Mouse (Mus musculus) neural tube, embryonic 11.5 days (tissue): ENCODE data around the gene Ccdc142. TPM values are rescaled to one million over a fixed set of nuclear protein-coding genes. Genes with fewer than 3 reads are reported as not detected.
A peak's percentile ranks its signal among the peaks of the same experiment; 100 is the strongest.

Source experiments
- ATAC-seq: fragments of 200-750 bp; cut with Nextera tagmentation; 2 replicates; pipeline ENCODE4 v1.8.0; 2017; ENCODE audit warnings: moderate number of reproducible peaks, mild to moderate bottlenecking, moderate TSS enrichment, moderate library complexity; ENCODE audit not compliant: insufficient read depth, low FRiP score, low TSS enrichment
- DNase-seq: peaks from one replicate; pipeline ENCODE4 v3.0.0-alpha.2; 2015; ENCODE audit warnings: low spot score
- H3K27ac ChIP-seq: fragments of 300-500 bp; sonication (generic); 2 replicates; pipeline ENCODE4 v1.5.1; 2014; ENCODE audit warnings: low read depth, mild to moderate bottlenecking, low read length
- H3K27me3 ChIP-seq: fragments of 300-500 bp; sonication (generic); 2 replicates; pipeline ENCODE4 v1.6.1; 2014; ENCODE audit warnings: mild to moderate bottlenecking, low read length, mixed read lengths; ENCODE audit not compliant: control insufficient read depth, insufficient read depth
- H3K36me3 ChIP-seq: fragments of 300-500 bp; sonication (generic); 2 replicates; pipeline ENCODE4 v1.6.1; 2014; ENCODE audit warnings: mild to moderate bottlenecking, low read length, moderate library complexity, mixed read lengths; ENCODE audit not compliant: control insufficient read depth, insufficient read depth
- H3K4me1 ChIP-seq: fragments of 300-500 bp; sonication (generic); 2 replicates; pipeline ENCODE4 v1.6.1; 2014; ENCODE audit warnings: low read length, mixed read lengths; ENCODE audit not compliant: control insufficient read depth, insufficient read depth
- H3K4me2 ChIP-seq: fragments of 300-500 bp; sonication (generic); 2 replicates; pipeline ENCODE4 v1.6.1; 2014; ENCODE audit warnings: low read depth, mild to moderate bottlenecking, moderate library complexity
- H3K4me3 ChIP-seq: fragments of 300-500 bp; sonication (generic); 2 replicates; pipeline ENCODE4 v1.5.1; 2014; ENCODE audit warnings: low read depth, low read length
- H3K9ac ChIP-seq: fragments of 300-500 bp; sonication (generic); 2 replicates; pipeline ENCODE4 v1.6.1; 2014; ENCODE audit warnings: mild to moderate bottlenecking, low read length
- H3K9me3 ChIP-seq: fragments of 300-500 bp; sonication (generic); 2 replicates; pipeline ENCODE4 v1.6.1; 2016; ENCODE audit warnings: low read length; ENCODE audit not compliant: control insufficient read depth
- WGBS: fragments of 180-500 bp; shearing (Covaris S2); extraction: QIAGEN DNeasy Blood & Tissue Kit; methylation state at CpG from one replicate; pipeline ENCODE4 v1.1.7; 2014; 5-methylcytosine and 5-hydroxymethylcytosine counted together
- microRNA counts: library from miRNA; unstranded; fragments of <30 nt; microRNA quantifications from one replicate; lab custom pipeline; 2015
- microRNA-seq: library from miRNA; unstranded; fragments of <30 nt; microRNA quantifications from one replicate; pipeline ENCODE4, GENCODE M21; 2016
- polyA plus RNA-seq: library from polyadenylated mRNA; unstranded; fragments of >200 nt; fragmentation: Nextera tagmentation; extraction: Ambion mirVana; gene quantifications from 2 replicates; pipeline ENCODE4 v1.2.1, GENCODE M21; 2014

Ccdc142 gene
- polyA plus RNA-seq, 1 experiment from 2014 or later: 3.3 TPM

DNA sequence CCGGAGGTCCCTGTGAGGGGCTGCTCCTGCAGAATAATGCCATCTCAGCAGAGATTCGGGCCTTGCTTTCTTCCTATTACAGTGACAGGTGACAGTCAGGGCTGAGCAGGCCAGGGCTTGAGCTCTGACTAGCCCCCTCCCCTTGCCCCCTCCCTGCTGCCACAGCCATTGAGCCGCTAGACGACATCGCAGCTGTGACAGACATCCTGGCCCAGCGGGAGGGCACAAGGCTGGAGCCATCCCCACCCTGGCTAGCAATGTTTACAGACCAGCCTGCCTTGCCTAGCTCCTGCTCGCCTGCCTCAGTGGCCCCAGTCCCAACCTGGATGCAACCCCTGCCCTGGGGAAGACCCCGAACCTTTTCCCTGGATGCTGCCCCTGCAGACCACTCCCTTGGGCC lies 50.3 kb downstream of the Ccdc142 start:
- H3K9me3 ChIP-seq: no peaks in the 10 kb centered on the region
- H3K4me2 ChIP-seq: no peak overlapping the region
- H3K36me3 ChIP-seq: peaks cover 12% of the 10 kb centered on the region
- H3K27ac ChIP-seq: no peak overlapping the region
- DNase-seq: no peak
- H3K4me3 ChIP-seq: no peak overlapping the region
- no peaks in the 10 kb centered on the region for H3K27me3 ChIP-seq
- WGBS: 28% methylated on average over 8 of the region's 8 CpGs
- no peak for ATAC-seq
- H3K9ac ChIP-seq: no peak overlapping the region
- 0 out of 2 replicates have a peak, but pooled peaks cover 4% of the 10 kb centered on the region for H3K4me1 ChIP-seq

DNA sequence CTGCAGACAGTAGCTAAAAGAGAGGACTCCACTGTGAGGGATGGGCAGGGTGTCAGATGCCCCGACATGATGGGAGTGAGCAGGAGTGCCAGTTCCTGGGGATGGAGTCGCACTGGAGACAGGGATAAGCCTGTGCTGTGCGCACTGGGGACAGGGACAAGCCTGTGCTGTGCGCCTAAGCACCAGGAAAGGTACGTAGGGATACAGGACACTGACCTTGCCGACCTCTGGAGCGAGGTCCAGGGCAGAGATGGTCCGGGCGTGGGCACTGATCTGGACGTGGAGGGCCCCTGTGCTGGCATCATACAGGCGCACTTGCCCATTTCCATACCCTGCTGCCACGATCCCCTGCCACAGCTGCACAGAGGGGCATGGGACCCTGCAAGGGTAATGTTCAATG lies 51.6 kb downstream of the Ccdc142 start:
- peaks cover 7% of the 10 kb centered on the region for H3K36me3 ChIP-seq
- no peak overlapping the region for H3K4me3 ChIP-seq
- no peaks in the 10 kb centered on the region for H3K27me3 ChIP-seq
- DNase-seq (no peak), ATAC-seq (no peak)
- WGBS: 84% methylated on average over 12 of the region's 12 CpGs
- no peak overlapping the region for H3K27ac ChIP-seq
- no peak overlapping the region for H3K9ac ChIP-seq
- no peak overlapping the region for H3K4me2 ChIP-seq
- H3K4me1 ChIP-seq: 0 out of 2 replicates have a peak, but pooled peaks cover 4% of the 10 kb centered on the region
- no peaks in the 10 kb centered on the region for H3K9me3 ChIP-seq

DNA sequence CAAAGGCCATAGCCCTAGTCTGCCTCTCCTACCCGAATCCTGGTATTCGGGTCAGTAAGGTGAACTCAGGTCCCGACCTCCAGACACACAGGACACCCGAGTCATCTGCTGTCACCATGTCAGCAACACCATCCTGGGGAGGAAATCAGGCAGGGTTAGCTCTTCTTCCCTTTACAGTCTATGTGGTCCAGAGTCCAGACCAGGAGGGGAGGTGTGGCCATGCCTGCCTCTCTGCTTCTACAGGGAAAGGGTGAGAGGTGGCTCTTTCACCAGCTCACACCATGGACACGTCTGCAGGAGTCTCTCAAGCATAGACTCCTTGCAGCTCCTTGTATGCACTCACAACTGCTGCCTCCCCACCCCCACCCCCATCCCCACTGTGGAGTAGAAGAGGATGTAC lies 52.1 kb downstream of the Ccdc142 start:
- no peak overlapping the region for H3K4me2 ChIP-seq
- no peak overlapping the region for H3K27ac ChIP-seq
- H3K36me3 ChIP-seq: peaks cover 7% of the 10 kb centered on the region
- H3K9ac ChIP-seq: no peak overlapping the region
- DNase-seq (no peak), ATAC-seq (no peak)
- no peak overlapping the region for H3K4me3 ChIP-seq
- 0 out of 2 replicates have a peak, but pooled peaks cover 4% of the 10 kb centered on the region for H3K4me1 ChIP-seq
- 82% methylated on average over 5 of the region's 5 CpGs for WGBS
- no peaks in the 10 kb centered on the region for H3K9me3 ChIP-seq
- H3K27me3 ChIP-seq: no peaks in the 10 kb centered on the region

DNA sequence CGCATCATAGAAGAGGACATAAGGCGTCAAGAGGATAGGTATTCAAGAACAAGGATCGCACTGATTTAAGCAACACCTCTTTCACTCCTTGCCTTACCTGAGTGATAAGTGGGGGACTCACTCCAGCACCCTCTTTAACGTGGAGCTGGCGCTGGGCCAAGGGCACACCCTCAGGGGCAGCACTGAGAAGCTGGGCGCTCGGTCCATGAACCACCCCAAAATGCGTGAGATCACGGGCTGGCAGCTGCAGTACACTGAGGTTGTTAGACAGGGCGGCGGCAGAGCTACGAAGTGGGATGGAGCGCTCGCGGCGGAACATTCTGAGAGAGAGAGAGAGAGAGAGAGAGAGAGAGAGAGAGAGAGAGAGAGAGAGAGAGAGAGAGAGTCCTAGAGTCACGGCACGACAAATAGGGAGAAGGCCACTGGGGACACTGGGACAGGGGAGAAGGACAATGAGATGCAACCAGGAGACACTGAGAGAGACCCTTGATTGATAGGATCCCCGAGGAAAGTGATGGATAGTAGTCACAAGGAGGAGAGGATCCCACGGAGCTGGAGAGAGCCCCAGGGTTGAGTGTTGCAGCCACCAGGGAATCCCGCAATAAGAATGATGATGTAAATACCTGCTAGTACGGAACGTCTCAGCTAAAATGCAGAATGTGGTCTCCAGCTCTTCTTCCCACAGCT lies 54.3 kb downstream of the Ccdc142 start:
- H3K9ac ChIP-seq: peak overlapping the region; percentile 60
- H3K9me3 ChIP-seq: no peaks in the 10 kb centered on the region
- WGBS: 8% methylated on average over 23 of the region's 23 CpGs
- peak overlapping the region; percentile 55 for H3K4me3 ChIP-seq
- H3K27me3 ChIP-seq: peaks cover 7% of the 10 kb centered on the region
- DNase-seq (no peak), ATAC-seq (peak; percentile 42)
- 0 out of 2 replicates have a peak, but pooled peaks cover 4% of the 10 kb centered on the region for H3K4me1 ChIP-seq
- H3K36me3 ChIP-seq: peaks cover 4% of the 10 kb centered on the region; the same call in 1 of the 2 replicates
- 0 out of 2 replicates have a peak overlapping the region, but pooled peaks have one; percentile 28 for H3K27ac ChIP-seq
- H3K4me2 ChIP-seq: peak overlapping the region; percentile 91

DNA sequence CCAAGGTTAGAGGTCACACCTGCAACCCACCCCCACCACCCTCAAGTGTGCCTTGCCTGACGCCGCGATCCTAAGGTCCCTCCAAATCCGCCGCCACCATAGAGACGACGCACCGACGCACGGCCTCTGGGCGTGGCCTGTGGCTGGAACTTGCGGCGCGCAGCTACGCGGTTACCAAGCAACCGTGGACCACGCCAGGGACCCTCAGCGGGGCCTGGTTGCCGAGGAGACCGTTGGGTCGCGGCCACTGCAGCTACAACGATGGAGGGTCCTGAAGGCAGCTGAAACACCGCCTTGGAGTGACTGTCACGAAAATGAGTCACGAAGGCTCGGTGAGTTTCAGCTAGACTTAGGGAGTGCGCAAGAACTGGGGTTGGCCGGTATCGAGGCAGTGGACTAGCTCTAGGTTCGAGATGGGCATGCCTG lies 54.9 kb downstream of the Ccdc142 start, which contains the start of the genes Wdr54 and 1700003E16Rik:
TSS of gene Wdr54 (minus strand) at position 139 of the 426 bp plus-strand sequence.
TSS of gene 1700003E16Rik (plus strand) at position 146 of the 426 bp plus-strand sequence.
- Histone ChIP-seq H3K27ac (0 out of 2 replicates have a peak within 1 kb of the TSS, but pooled peaks have one; percentile 28), H3K4me1 (0 out of 2 replicates have a peak, but pooled peaks cover 4% of the 10 kb centered on the region), H3K9ac (peak within 1 kb of the TSS; percentile 60), H3K4me2 (peak within 1 kb of the TSS; percentile 91), H3K27me3 (peaks cover 13% of the 10 kb centered on the region), H3K4me3 (peak within 1 kb of the TSS; percentile 55), H3K9me3 (no peaks in the 10 kb centered on the region), H3K36me3 (peaks cover 4% of the 10 kb centered on the region; the same call in 1 of the 2 replicates)
- 2% methylated on average over 32 of the region's 32 CpGs for WGBS
- DNase-seq (peak; percentile 93), ATAC-seq (peak; percentile 94)

MicroRNAs encoded within 50 kb of the gene (microRNA counts, 519-probe panel; counts per million panel counts)
- microRNA mmu-miR-3470a+mmu-miR-3470b (lab: Ali Mortazavi, UCI): 171 counts per million, percentile 57 among the panel's probes with 10 or more counts

Small RNA genes within 50 kb of the gene (microRNA-seq; reads per million reads assigned to microRNA genes)
- gene Mir3470a: not detected

Other genes with a start within 250 kb of the Ccdc142 start
- 3.0 and 3.4 TPM in 2 replicates for gene Sema4f, start 161.8 kb upstream of the Ccdc142 start, polyA plus RNA-seq
- gene M1ap, start 154.7 kb upstream of the Ccdc142 start, polyA plus RNA-seq: 0.26 TPM in 1 of 2 replicates, not detected in the other
- 5.6 and 7.1 TPM in 2 replicates for gene Dok1, start 68.1 kb upstream of the Ccdc142 start, polyA plus RNA-seq
- 6.7 and 9.2 TPM in 2 replicates for gene Loxl3, start 67.4 kb upstream of the Ccdc142 start, polyA plus RNA-seq
- 122 TPM in 2 replicates for gene Aup1, start 47.1 kb upstream of the Ccdc142 start, polyA plus RNA-seq
- gene Htra2, start 46.3 kb upstream of the Ccdc142 start, polyA plus RNA-seq: 33.2 and 34.1 TPM in 2 replicates
- gene Dqx1, start 43.8 kb upstream of the Ccdc142 start, polyA plus RNA-seq: 1.4 and 1.6 TPM in 2 replicates
- gene Tlx2, start 31.3 kb upstream of the Ccdc142 start, polyA plus RNA-seq: 21.2 and 30.4 TPM in 2 replicates
- 41.8 and 42.0 TPM in 2 replicates for gene Pcgf1, start 23.7 kb upstream of the Ccdc142 start, polyA plus RNA-seq
- 2.5 and 2.7 TPM in 2 replicates for gene Lbx2, start 15.2 kb upstream of the Ccdc142 start, polyA plus RNA-seq
- gene Gm42688, start within 50 bp of the Ccdc142 start, polyA plus RNA-seq: 2.1 and 2.7 TPM in 2 replicates
- 118 and 123 TPM in 2 replicates for gene Mrpl53, start 7.4 kb downstream of the Ccdc142 start, polyA plus RNA-seq
- gene Mogs, start 13.9 kb downstream of the Ccdc142 start, polyA plus RNA-seq: 30.5 and 31.9 TPM in 2 replicates
- gene Wbp1, start 20.0 kb downstream of the Ccdc142 start, polyA plus RNA-seq: 169 and 177 TPM in 2 replicates
- gene Ino80b, start 23.8 kb downstream of the Ccdc142 start, polyA plus RNA-seq: 19.8 and 23.4 TPM in 2 replicates
- gene Rtkn, start 33.9 kb downstream of the Ccdc142 start, polyA plus RNA-seq: 20.6 and 22.1 TPM in 2 replicates
- gene Wdr54, start 54.8 kb downstream of the Ccdc142 start, polyA plus RNA-seq: 12.2 and 14.5 TPM in 2 replicates
- gene 1700003E16Rik, start 54.8 kb downstream of the Ccdc142 start, polyA plus RNA-seq: 1.4 and 1.5 TPM in 2 replicates
- gene Dctn1, start 64.3 kb downstream of the Ccdc142 start, polyA plus RNA-seq: 114 and 125 TPM in 2 replicates
- 0.28 and 0.77 TPM in 2 replicates for gene Slc4a5, start 118.2 kb downstream of the Ccdc142 start, polyA plus RNA-seq
- 43.1 and 45.7 TPM in 2 replicates for gene Mthfd2, start 224.3 kb downstream of the Ccdc142 start, polyA plus RNA-seq
- gene Mob1a, start 224.4 kb downstream of the Ccdc142 start, polyA plus RNA-seq: 69.5 and 72.3 TPM in 2 replicates
- gene Bola3, start 247.5 kb downstream of the Ccdc142 start, polyA plus RNA-seq: 106 and 115 TPM in 2 replicates